Mouse (Mus musculus): ENCODE measurements around the gene Irf3.

DNA sequence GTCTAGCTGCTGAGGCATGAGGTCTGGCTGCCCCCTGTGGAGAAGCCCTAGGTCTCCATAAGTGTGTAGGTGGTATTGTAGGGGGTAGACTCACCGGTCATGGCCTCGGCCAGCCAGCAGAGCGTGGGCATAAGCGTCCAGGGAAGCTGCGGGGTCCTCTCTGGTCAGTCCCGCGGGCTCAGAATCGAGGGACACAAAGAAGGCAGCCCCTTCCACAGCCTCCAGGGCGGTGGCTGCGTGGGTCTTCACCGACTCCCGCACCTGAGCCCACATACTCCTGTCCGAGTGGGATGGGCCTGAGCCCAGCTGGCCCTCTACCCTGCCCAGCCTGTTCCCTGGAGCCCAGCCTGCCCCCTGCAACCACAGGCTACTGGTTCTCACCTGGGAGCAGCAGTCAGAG is 32.5 kb upstream of the Irf3 start:
- no peak for TF ChIP-seq CTCF (IDR thresholded peaks at IDR 0.05; ENCODE audit: low read depth, low read length)
- TF ChIP-seq EP300 (IDR thresholded peaks at IDR 0.05; ENCODE audit: insufficient read depth, low read depth, low read length): no peak
- TF ChIP-seq POLR2A (IDR thresholded peaks at IDR 0.05; ENCODE audit: insufficient read depth, low read length): no peak
